Mouse (Mus musculus): ENCODE measurements around the gene Arl4d. TPM values are rescaled to one million over a fixed set of nuclear protein-coding genes. Genes with fewer than 3 reads are reported as not detected.
"Not testable (repeated sequence)": the region's sequence is repeated elsewhere in the genome, so short reads cannot be mapped to it uniquely, and the experiment has no call there.

The Arl4d gene
- polyA plus RNA-seq, 1 experiment from 2014 or later: 7.9 TPM

GRCm38 (mm10) chr11:101656356-101656755 is 9.0 kb upstream of the Arl4d start:
- no peak overlapping the region for H3K4me2 ChIP-seq (ENCODE audit: low read length)
- 65% methylated on average over 4 of the region's 4 CpGs for WGBS
- H3K27ac ChIP-seq: no peak overlapping the region
- no peak for ATAC-seq (replicated peaks; ENCODE audit: low FRiP score, low read depth)
- no peak for TF ChIP-seq CTCF (IDR thresholded peaks at IDR 0.05; ENCODE audit: low read depth)
- DNase-seq (ENCODE audit: low spot score): no peak
- H3K9me3 ChIP-seq (replicated peaks; ENCODE audit: low read length): no peaks in the 10 kb centered on the region
- H3K9ac ChIP-seq (ENCODE audit: low read depth, low read length): no peak overlapping the region
- H3K4me1 ChIP-seq (replicated peaks; ENCODE audit: insufficient read depth, low read length): 0 out of 2 replicates have a peak, but pooled peaks cover 3% of the 10 kb centered on the region
- no peaks in the 10 kb centered on the region for H3K27me3 ChIP-seq (ENCODE audit: insufficient read depth, low read length)
- no peak overlapping the region for H3K4me3 ChIP-seq (replicated peaks; ENCODE audit: low read depth, low read length)
- no peaks in the 10 kb centered on the region for H3K36me3 ChIP-seq (ENCODE audit: insufficient read depth, low read length)

- H3K36me3 ChIP-seq (ENCODE audit: insufficient read depth, low read length): no peaks in the 10 kb centered on the region
- H3K27ac ChIP-seq: peak overlapping the region; percentile 96
- H3K4me2 ChIP-seq (ENCODE audit: low read length): peak overlapping the region; percentile 48
- no peak for TF ChIP-seq CTCF (IDR thresholded peaks at IDR 0.05; ENCODE audit: low read depth)
- no peaks in the 10 kb centered on the region for H3K9me3 ChIP-seq (replicated peaks; ENCODE audit: low read length)
- DNase-seq (ENCODE audit: low spot score) (no peak), ATAC-seq (replicated peaks; ENCODE audit: low FRiP score, low read depth) (no peak; the same call in 1 of the 2 replicates)
- H3K9ac ChIP-seq (ENCODE audit: low read depth, low read length): peak overlapping the region; percentile 79; the same call in 1 of the 2 replicates
- no peak overlapping the region for H3K4me3 ChIP-seq (replicated peaks; ENCODE audit: low read depth, low read length)
- WGBS: 7% methylated on average over 3 of the region's 3 CpGs
- H3K4me1 ChIP-seq (replicated peaks; ENCODE audit: insufficient read depth, low read length): 0 out of 2 replicates have a peak, but pooled peaks cover 3% of the 10 kb centered on the region
- no peaks in the 10 kb centered on the region for H3K27me3 ChIP-seq (ENCODE audit: insufficient read depth, low read length)
These were observed 7.8 kb upstream of the Arl4d start for GRCm38 (mm10) chr11:101657528-101657885.

GRCm38 (mm10) chr11:101657886-101658750 is 7.2 kb upstream of the Arl4d start:
- peak; percentile 88 for ATAC-seq (replicated peaks; ENCODE audit: low FRiP score, low read depth)
- peak; percentile 98 for DNase-seq (ENCODE audit: low spot score)
- H3K9me3 ChIP-seq (replicated peaks; ENCODE audit: low read length); H3K27me3 ChIP-seq (ENCODE audit: insufficient read depth, low read length); H3K36me3 ChIP-seq (ENCODE audit: insufficient read depth, low read length); H3K4me3 ChIP-seq (replicated peaks; ENCODE audit: low read depth, low read length); H3K4me1 ChIP-seq (replicated peaks; ENCODE audit: insufficient read depth, low read length): not testable (repeated sequence)
- WGBS: under 1% methylated on average over 37 of the region's 40 CpGs
- Histone ChIP-seq H3K27ac (peak overlapping the region; percentile 96), H3K4me2 (ENCODE audit: low read length) (peak overlapping the region; percentile 48), H3K9ac (ENCODE audit: low read depth, low read length) (peak overlapping the region; percentile 79)

- no peaks in the 10 kb centered on the region for H3K27me3 ChIP-seq (ENCODE audit: insufficient read depth, low read length)
- H3K27ac ChIP-seq: peak overlapping the region; percentile 20
- H3K9ac ChIP-seq (ENCODE audit: low read depth, low read length): no peak overlapping the region
- H3K4me3 ChIP-seq (replicated peaks; ENCODE audit: low read depth, low read length): no peak overlapping the region
- DNase-seq (ENCODE audit: low spot score) (peak; percentile 88), ATAC-seq (replicated peaks; ENCODE audit: low FRiP score, low read depth) (peak; percentile 30)
- H3K9me3 ChIP-seq (replicated peaks; ENCODE audit: low read length): no peaks in the 10 kb centered on the region
- 0 out of 2 replicates have a peak, but pooled peaks cover 3% of the 10 kb centered on the region for H3K4me1 ChIP-seq (replicated peaks; ENCODE audit: insufficient read depth, low read length)
- H3K4me2 ChIP-seq (ENCODE audit: low read length): no peak overlapping the region
- no peaks in the 10 kb centered on the region for H3K36me3 ChIP-seq (ENCODE audit: insufficient read depth, low read length)
- peak; percentile 98 for TF ChIP-seq CTCF (IDR thresholded peaks at IDR 0.05; ENCODE audit: low read depth)
- 31% methylated on average over 10 of the region's 10 CpGs for WGBS
These were observed 6.4 kb upstream of the Arl4d start for GRCm38 (mm10) chr11:101658751-101659558.

DNA sequence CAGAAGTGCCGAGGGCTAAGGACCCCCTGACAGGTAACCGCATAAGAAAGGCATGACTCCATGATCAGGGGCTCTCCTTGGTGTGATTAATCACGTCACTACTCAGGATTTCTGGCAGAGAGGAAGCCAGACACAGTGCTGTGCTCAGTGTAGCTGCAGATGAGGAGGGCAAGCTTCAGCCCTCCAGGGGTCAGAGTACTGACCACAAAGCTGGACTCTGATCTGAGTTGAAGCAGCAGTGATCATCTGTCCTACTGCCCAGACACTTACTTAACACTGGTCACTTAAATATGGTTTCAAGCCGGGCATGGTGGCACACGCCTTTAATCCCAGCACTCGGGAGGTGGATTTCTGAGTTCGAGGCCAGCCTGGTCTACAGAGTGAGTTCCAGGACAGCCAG is 4.2 kb upstream of the Arl4d start:
- 59% methylated on average over 7 of the region's 7 CpGs for WGBS
- no peak for TF ChIP-seq CTCF (IDR thresholded peaks at IDR 0.05; ENCODE audit: low read depth)
- Histone ChIP-seq H3K4me2 (ENCODE audit: low read length) (no peak overlapping the region), H3K9ac (ENCODE audit: low read depth, low read length) (no peak overlapping the region), H3K36me3 (ENCODE audit: insufficient read depth, low read length) (no peaks in the 10 kb centered on the region), H3K27me3 (ENCODE audit: insufficient read depth, low read length) (no peaks in the 10 kb centered on the region), H3K9me3 (replicated peaks; ENCODE audit: low read length) (no peaks in the 10 kb centered on the region), H3K4me3 (replicated peaks; ENCODE audit: low read depth, low read length) (no peak overlapping the region), H3K4me1 (replicated peaks; ENCODE audit: insufficient read depth, low read length) (0 out of 2 replicates have a peak, but pooled peaks cover 3% of the 10 kb centered on the region), H3K27ac (no peak overlapping the region)
- DNase-seq (ENCODE audit: low spot score) (no peak), ATAC-seq (replicated peaks; ENCODE audit: low FRiP score, low read depth) (no peak)

DNA sequence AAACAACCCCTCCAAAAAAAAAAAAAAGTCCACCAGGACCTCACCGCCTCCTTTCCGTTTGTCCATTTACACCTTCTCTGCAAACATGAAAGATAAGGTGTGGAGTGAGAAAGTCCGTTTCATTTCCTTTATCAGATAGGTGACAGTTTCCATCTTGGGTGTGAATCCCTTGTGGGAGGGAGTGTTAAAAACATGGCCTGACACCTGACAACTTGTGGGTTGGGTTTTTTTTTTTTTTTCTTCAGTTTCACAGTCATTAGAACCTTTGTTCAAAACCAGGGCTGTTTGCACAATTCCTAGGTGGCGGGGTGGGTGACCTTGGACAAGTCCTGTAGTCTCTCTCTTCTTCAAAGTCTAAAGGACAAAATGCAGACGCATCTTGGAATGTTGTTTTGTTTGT is 3.6 kb upstream of the Arl4d start:
- Histone ChIP-seq H3K4me2 (ENCODE audit: low read length) (no peak overlapping the region), H3K9me3 (replicated peaks; ENCODE audit: low read length) (no peaks in the 10 kb centered on the region), H3K4me1 (replicated peaks; ENCODE audit: insufficient read depth, low read length) (0 out of 2 replicates have a peak, but pooled peaks cover 3% of the 10 kb centered on the region), H3K27me3 (ENCODE audit: insufficient read depth, low read length) (no peaks in the 10 kb centered on the region), H3K36me3 (ENCODE audit: insufficient read depth, low read length) (no peaks in the 10 kb centered on the region), H3K27ac (no peak overlapping the region), H3K4me3 (replicated peaks; ENCODE audit: low read depth, low read length) (no peak overlapping the region), H3K9ac (ENCODE audit: low read depth, low read length) (no peak overlapping the region)
- TF ChIP-seq CTCF (IDR thresholded peaks at IDR 0.05; ENCODE audit: low read depth): no peak
- no peak for DNase-seq (ENCODE audit: low spot score)
- 41% methylated on average over 5 of the region's 5 CpGs for WGBS
- ATAC-seq (replicated peaks; ENCODE audit: low FRiP score, low read depth): no peak
